In the genomic region with DNA sequence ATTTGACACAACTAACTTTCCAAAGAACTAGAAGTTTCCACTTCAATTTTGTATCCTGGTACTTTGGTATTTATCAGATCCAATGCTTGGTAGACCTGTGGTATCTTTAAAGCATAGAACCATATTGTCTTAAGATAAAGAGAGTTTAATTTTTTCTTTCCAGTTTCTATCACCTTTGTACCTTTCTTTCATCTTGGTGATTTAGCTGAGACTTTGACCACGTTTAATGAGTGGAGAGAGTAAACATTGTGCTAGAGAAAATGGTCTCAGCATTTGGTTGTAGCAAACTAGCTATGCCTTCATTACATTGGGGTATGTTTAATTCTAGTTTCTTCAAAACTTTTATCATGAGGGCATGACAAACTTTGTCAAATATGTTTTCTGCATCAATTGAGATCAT, we compare ENCODE assay signal across 20 mouse cellular contexts.
"Had no signal": no experiment of that assay in that cellular context is flagged by ENCODE, and none has a peak within 500 bp of the region (broad histone marks: within the 10 kb centered on the region; RNA-seq: fewer than 3 reads in every experiment).

No protein-coding gene starts in this region.

- H3K36me3 ChIP-seq: lung, embryonic 15.5 days; midbrain, embryonic 10.5 days; midbrain, embryonic 12.5 days; neural tube, embryonic 13.5 days; neural tube, embryonic 15.5 days had no signal

- H3K9ac ChIP-seq: liver, postnatal 0 days; lung, embryonic 15.5 days; midbrain, embryonic 12.5 days; neural tube, embryonic 13.5 days; neural tube, embryonic 15.5 days had no signal

- H3K9me3 ChIP-seq: lung, embryonic 15.5 days; midbrain, embryonic 10.5 days; midbrain, embryonic 12.5 days; neural tube, embryonic 13.5 days; neural tube, embryonic 15.5 days had no signal

- H3K4me3 ChIP-seq: lung, embryonic 15.5 days; midbrain, embryonic 10.5 days; midbrain, embryonic 12.5 days; myocyte; neural tube, embryonic 13.5 days; neural tube, embryonic 15.5 days had no signal

- DNase-seq: liver, postnatal 0 days; lung, adult 2 months; lung, postnatal 4 days; midbrain, embryonic 14.5 days; retina, postnatal 1 day; right cerebral cortex, adult 18-20 months; right cerebral cortex, postnatal 25 days; right cerebral cortex, postnatal 4 days; spleen, adult 18-20 months; thymus, adult 18-20 months; thymus, postnatal 14 days; thymus, postnatal 36 days had no signal

- H3K27me3 ChIP-seq: lung, embryonic 15.5 days; midbrain, embryonic 12.5 days; neural tube, embryonic 13.5 days; neural tube, embryonic 15.5 days had no signal

- H3K27ac ChIP-seq: lung, embryonic 15.5 days; midbrain, embryonic 10.5 days; midbrain, embryonic 12.5 days; neural tube, embryonic 13.5 days; neural tube, embryonic 15.5 days had no signal

- H3K4me2 ChIP-seq: lung, embryonic 15.5 days; midbrain, embryonic 12.5 days; neural tube, embryonic 13.5 days; neural tube, embryonic 15.5 days had no signal

- ATAC-seq: liver, postnatal 0 days; lung, postnatal 0 days; midbrain, embryonic 16.5 days had no signal

- H3K4me1 ChIP-seq: lung, embryonic 15.5 days; midbrain, embryonic 10.5 days; midbrain, embryonic 12.5 days; neural tube, embryonic 13.5 days; neural tube, embryonic 15.5 days had no signal
